In genomic region chr12:56894963-56895362, GRCm38 (mm10) we compare ENCODE assay signal across 19 mouse cellular contexts.
"Had no signal": no experiment of that assay in that cellular context is flagged by ENCODE, and none has a peak within 500 bp of the region (broad histone marks: within the 10 kb centered on the region; RNA-seq: fewer than 3 reads in every experiment).

No protein-coding gene starts in this region.

- H3K27ac ChIP-seq: liver, embryonic 15.5 days; lung, embryonic 15.5 days; macrophage; midbrain, embryonic 13.5 days; midbrain, embryonic 15.5 days; neural tube, embryonic 13.5 days; neural tube, embryonic 15.5 days; stomach, embryonic 15.5 days; stomach, postnatal 0 days had no signal

- H3K9ac ChIP-seq: liver, embryonic 15.5 days; liver, postnatal 0 days; lung, embryonic 15.5 days; midbrain, embryonic 13.5 days; midbrain, embryonic 15.5 days; neural tube, embryonic 13.5 days; neural tube, embryonic 15.5 days; stomach, embryonic 15.5 days had no signal

- ATAC-seq: liver, postnatal 0 days; lung, postnatal 0 days; midbrain, embryonic 13.5 days; midbrain, embryonic 15.5 days had no signal

- H3K4me1 ChIP-seq: liver, embryonic 15.5 days; lung, embryonic 15.5 days; midbrain, embryonic 13.5 days; midbrain, embryonic 15.5 days; neural tube, embryonic 13.5 days; neural tube, embryonic 15.5 days; stomach, embryonic 15.5 days had no signal

- H3K9me3 ChIP-seq: liver, embryonic 15.5 days; lung, embryonic 15.5 days; midbrain, embryonic 13.5 days; midbrain, embryonic 15.5 days; neural tube, embryonic 13.5 days; neural tube, embryonic 15.5 days; stomach, embryonic 15.5 days had no signal

- H3K4me2 ChIP-seq: liver, embryonic 15.5 days; lung, embryonic 15.5 days; midbrain, embryonic 11.5 days; midbrain, embryonic 13.5 days; midbrain, embryonic 15.5 days; neural tube, embryonic 13.5 days; neural tube, embryonic 15.5 days; stomach, embryonic 15.5 days had no signal

- H3K27me3 ChIP-seq: liver, embryonic 15.5 days; lung, embryonic 15.5 days; midbrain, embryonic 13.5 days; midbrain, embryonic 15.5 days; neural tube, embryonic 15.5 days; stomach, embryonic 15.5 days had no signal

- DNase-seq: liver, postnatal 0 days; lung, adult 2 months; lung, postnatal 14 days; lung, postnatal 36 days; right cerebral cortex, postnatal 14 days; thymus, adult 2 months; thymus, postnatal 25 days; thymus, postnatal 4 days had no signal

- H3K4me3 ChIP-seq: liver, embryonic 15.5 days; lung, embryonic 15.5 days; midbrain, embryonic 13.5 days; midbrain, embryonic 15.5 days; neural tube, embryonic 13.5 days; neural tube, embryonic 15.5 days; stomach, embryonic 15.5 days had no signal

- H3K36me3 ChIP-seq: liver, embryonic 15.5 days; lung, embryonic 15.5 days; midbrain, embryonic 13.5 days; midbrain, embryonic 15.5 days; neural tube, embryonic 13.5 days; neural tube, embryonic 15.5 days; stomach, embryonic 15.5 days had no signal
